Mouse (Mus musculus): Measurements from ENCODE around the gene Naaa.

DNA sequence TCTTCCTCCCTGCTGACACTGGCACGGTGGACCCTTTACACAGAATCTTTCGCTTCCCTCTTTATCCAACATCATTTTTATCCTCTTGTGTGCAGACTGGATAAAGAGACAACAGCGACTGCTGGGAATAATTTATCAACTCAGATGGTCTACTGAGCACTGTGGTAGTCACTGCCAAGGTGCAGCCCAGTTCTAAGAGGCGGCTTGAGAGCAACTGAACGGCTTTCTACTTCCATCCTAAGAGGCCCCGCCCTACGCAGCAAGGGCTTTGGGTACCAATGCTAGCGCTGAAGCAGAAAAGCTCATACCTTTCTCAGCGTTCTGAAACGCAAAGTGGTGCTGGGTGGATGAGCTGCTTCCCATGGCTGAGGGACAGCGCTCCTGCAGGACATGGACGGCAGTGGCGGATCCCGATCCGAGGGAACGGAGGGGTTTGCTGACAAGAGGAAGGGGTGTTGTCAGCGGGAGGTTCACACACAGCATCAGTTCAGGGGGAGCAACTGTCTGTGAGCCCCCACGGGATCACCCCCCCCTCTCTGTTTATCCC is 25.1 kb downstream of the Naaa start:
- TF ChIP-seq CTCF (IDR thresholded peaks at IDR 0.05; ENCODE audit: borderline replicate concordance, insufficient read depth, low read depth, low read length) (peak; percentile 40), POLR2A (IDR thresholded peaks at IDR 0.05; ENCODE audit: borderline replicate concordance, insufficient read depth, low read length) (no peak)

Measured in cerebellum, adult 2 months (tissue).